Mouse (Mus musculus) lung, postnatal 0 days (tissue): Measurements from ENCODE around the gene Oosp2.

ENCODE experiments used
- CTCF ChIP-seq: IDR thresholded peaks from 2 replicates; pipeline ENCODE4 v1.5.1; 2016; ENCODE audit warnings: antibody characterized with exemption, mild to moderate bottlenecking
- EP300 ChIP-seq: IDR thresholded peaks from 2 replicates; pipeline ENCODE4 v1.6.1; 2016; ENCODE audit warnings: antibody characterized with exemption, mild to moderate bottlenecking, control low read depth

- TF ChIP-seq CTCF (no peak), EP300 (no peak)
Observed at GRCm38 (mm10) chr19:11696755-11697154, 36.4 kb upstream of the Oosp2 start, which contains the start of gene Oosp3.
